Mouse (Mus musculus): ENCODE data around the gene Get4.

GRCm38 (mm10) chr5:139261403-139261802 is 9.3 kb downstream of the Get4 start:
- TF ChIP-seq POLR2A (IDR thresholded peaks at IDR 0.05; ENCODE audit: low read depth, low read length) (no peak), CTCF (IDR thresholded peaks at IDR 0.05; ENCODE audit: borderline replicate concordance, insufficient read depth, low read length) (no peak)

Data from embryonic fibroblast, embryonic 13.5 days (primary cell).